ENCODE assay signal across 17 mouse cellular contexts in genomic region chr13:41608559-41608958, GRCm38 (mm10). TPM values are rescaled to one million over a fixed set of nuclear protein-coding genes. Genes with fewer than 3 reads are reported as not detected.
DNase-seq lines count a peak whose midpoint lies in the region; ATAC-seq lines count a peak whose summit lies in the region.
"Had no signal": no experiment of that assay in that cellular context is flagged by ENCODE, and none has a peak within 500 bp of the region (broad histone marks: within the 10 kb centered on the region; RNA-seq: fewer than 3 reads in every experiment).

No protein-coding gene starts in this region.

- no peaks in the 10 kb centered on the region for H3K27me3 ChIP-seq in hindbrain, embryonic 13.5 days
- no peaks in the 10 kb centered on the region for H3K27me3 ChIP-seq in hindbrain, embryonic 12.5 days
- H3K27me3 ChIP-seq in megakaryocyte, embryonic 14.5 days (replicated peaks): no peaks in the 10 kb centered on the region
- no peaks in the 10 kb centered on the region for H3K27me3 ChIP-seq in midbrain, embryonic 15.5 days (replicated peaks)
- H3K27me3 ChIP-seq: embryonic facial prominence, embryonic 13.5 days; forebrain, embryonic 12.5 days; neural tube, embryonic 12.5 days had no signal

- DNase-seq in c-Kit-positive CD71-positive TER-119-positive erythroid progenitor cells, embryonic 14.5 days (ENCODE audit: low spot score): peak; percentile 29
- DNase-seq in urinary bladder, postnatal 4 days (ENCODE audit: low spot score in 2 of 2): no peak
- no peak for DNase-seq in lung, postnatal 14 days
- DNase-seq: adrenal gland, adult 2 months; cerebellum, adult 2 months; gastrocnemius, postnatal 25 days; heart, postnatal 36 days; kidney, adult 2 months had no signal

- no peak for ATAC-seq in hindbrain, embryonic 13.5 days (ENCODE audit: low FRiP score)
- no peak for ATAC-seq in hindbrain, embryonic 12.5 days (ENCODE audit: low FRiP score)
- ATAC-seq in megakaryocyte, adult 5-6 weeks (ENCODE audit: poor library complexity, severe bottlenecking): no peak
- ATAC-seq in midbrain, embryonic 15.5 days (replicated peaks): no peak

- H3K4me1 ChIP-seq in hindbrain, embryonic 13.5 days (replicated peaks): peaks cover 36% of the 10 kb centered on the region
- peaks cover 21% of the 10 kb centered on the region for H3K4me1 ChIP-seq in hindbrain, embryonic 12.5 days
- H3K4me1 ChIP-seq in megakaryocyte, embryonic 14.5 days: peaks cover 59% of the 10 kb centered on the region
- H3K4me1 ChIP-seq in midbrain, embryonic 15.5 days: peaks cover 42% of the 10 kb centered on the region

- H3K9me3 ChIP-seq in hindbrain, embryonic 13.5 days: no peaks in the 10 kb centered on the region
- no peaks in the 10 kb centered on the region for H3K9me3 ChIP-seq in hindbrain, embryonic 12.5 days (replicated peaks)
- H3K9me3 ChIP-seq in megakaryocyte, embryonic 14.5 days: no peaks in the 10 kb centered on the region
- no peaks in the 10 kb centered on the region for H3K9me3 ChIP-seq in midbrain, embryonic 15.5 days
- H3K9me3 ChIP-seq: embryonic facial prominence, embryonic 13.5 days; forebrain, embryonic 12.5 days; neural tube, embryonic 12.5 days had no signal

- peak overlapping the region; percentile 13; the same call in 1 of the 2 replicates for H3K4me2 ChIP-seq in hindbrain, embryonic 13.5 days
- H3K4me2 ChIP-seq in hindbrain, embryonic 12.5 days (replicated peaks): no peak overlapping the region
- peak overlapping the region; percentile 80 for H3K4me2 ChIP-seq in midbrain, embryonic 15.5 days
- H3K4me2 ChIP-seq: embryonic facial prominence, embryonic 13.5 days; heart, embryonic 11.5 days had no signal

- 84% methylated on average over 2 of the region's 2 CpGs for WGBS in hindbrain, embryonic 13.5 days
- WGBS in hindbrain, embryonic 12.5 days: 66% methylated on average over 2 of the region's 2 CpGs
- WGBS in midbrain, embryonic 15.5 days: 71% methylated on average over 2 of the region's 2 CpGs

- no peaks in the 10 kb centered on the region for H3K36me3 ChIP-seq in hindbrain, embryonic 13.5 days
- no peaks in the 10 kb centered on the region for H3K36me3 ChIP-seq in hindbrain, embryonic 12.5 days
- H3K36me3 ChIP-seq in megakaryocyte, embryonic 14.5 days (replicated peaks; ENCODE audit: low read length): peaks cover 26% of the 10 kb centered on the region
- no peaks in the 10 kb centered on the region for H3K36me3 ChIP-seq in midbrain, embryonic 15.5 days (replicated peaks)
- H3K36me3 ChIP-seq: embryonic facial prominence, embryonic 13.5 days; forebrain, embryonic 12.5 days; neural tube, embryonic 12.5 days had no signal

- H3K9ac ChIP-seq in hindbrain, embryonic 13.5 days: no peak overlapping the region
- H3K9ac ChIP-seq in hindbrain, embryonic 12.5 days: no peak overlapping the region
- no peak overlapping the region for H3K9ac ChIP-seq in midbrain, embryonic 15.5 days
- H3K9ac ChIP-seq: embryonic facial prominence, embryonic 13.5 days; forebrain, embryonic 12.5 days; neural tube, embryonic 12.5 days had no signal

- H3K27ac ChIP-seq in hindbrain, embryonic 13.5 days: no peak overlapping the region
- H3K27ac ChIP-seq in hindbrain, embryonic 12.5 days: no peak overlapping the region
- no peak overlapping the region for H3K27ac ChIP-seq in midbrain, embryonic 15.5 days
- H3K27ac ChIP-seq: embryonic facial prominence, embryonic 13.5 days; forebrain, embryonic 12.5 days; neural tube, embryonic 12.5 days had no signal

- no peak overlapping the region for H3K4me3 ChIP-seq in hindbrain, embryonic 13.5 days
- H3K4me3 ChIP-seq in hindbrain, embryonic 12.5 days: no peak overlapping the region
- peak overlapping the region; percentile 52 for H3K4me3 ChIP-seq in megakaryocyte, embryonic 14.5 days (replicated peaks)
- H3K4me3 ChIP-seq in midbrain, embryonic 15.5 days: no peak overlapping the region
- H3K4me3 ChIP-seq: embryonic facial prominence, embryonic 13.5 days; forebrain, embryonic 12.5 days; neural tube, embryonic 12.5 days had no signal

RNA-seq across cellular contexts. Expression of gene Tmem170b, which starts 2.9 kb away (rescaled TPM):
- polyA plus RNA-seq in hindbrain, embryonic 13.5 days (2015; fragmentation: Nextera tagmentation; extraction: Ambion mirVana): 37.8 and 37.9 TPM in 2 replicates
- 26.1 and 26.2 TPM in 2 replicates for polyA plus RNA-seq in hindbrain, embryonic 12.5 days (2016; fragmentation: Nextera tagmentation; extraction: Ambion mirVana)
- 3.1 and 9.2 TPM in 2 replicates for polyA plus RNA-seq in megakaryocyte, embryonic 14.5 days (2012; ENCODE audit: insufficient read depth, low replicate concordance)
- 34.9 and 41.4 TPM in 2 replicates for total RNA-seq in megakaryocyte, adult 5-6 weeks (2015)
- 26.7 and 31.3 TPM in 2 replicates for total RNA-seq in megakaryocyte, adult 5-6 weeks (2017)
- 48.7 and 51.5 TPM in 2 replicates for polyA plus RNA-seq in midbrain, embryonic 15.5 days (2015; fragmentation: Nextera tagmentation; extraction: Ambion mirVana)
